Mouse (Mus musculus): Measurements from ENCODE around the gene Rbfox1. TPM values are rescaled to one million over a fixed set of nuclear protein-coding genes. Genes with fewer than 3 reads are reported as not detected.

Rbfox1 gene
- polyA plus RNA-seq, 1 experiment = not detected

DNA sequence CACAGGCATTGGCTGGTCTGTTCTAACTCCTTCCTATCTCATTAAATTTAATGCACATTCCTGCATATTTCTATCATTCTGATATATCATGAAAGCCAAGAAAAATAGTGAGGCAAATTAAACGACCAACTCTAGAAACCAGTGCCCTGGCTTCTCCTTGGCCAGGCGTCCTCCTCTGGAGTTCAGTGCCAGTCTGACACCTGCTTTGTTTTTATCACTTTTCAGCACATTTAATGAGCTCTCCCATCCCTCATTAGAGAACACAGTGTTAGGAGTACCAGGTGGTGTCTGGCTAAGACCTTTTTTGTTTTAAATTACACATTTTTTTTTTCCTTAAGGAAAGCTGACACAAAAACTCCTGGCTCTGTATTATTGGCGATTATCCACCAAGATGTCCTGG is 1489.0 kb downstream of the Rbfox1 start:
- H3K4me1 ChIP-seq (ENCODE audit: control insufficient read depth, insufficient read depth, low read length) = no peaks in the 10 kb centered on the region
- H3K36me3 ChIP-seq (ENCODE audit: control insufficient read depth, insufficient read depth, low read length, poor library complexity, severe bottlenecking) = no peaks in the 10 kb centered on the region
- H3K27ac ChIP-seq (ENCODE audit: insufficient read depth, low read length) = no peak overlapping the region
- no peak for TF ChIP-seq POLR2A (IDR thresholded peaks at IDR 0.05; ENCODE audit: insufficient read depth, low read length)
- H3K27me3 ChIP-seq (ENCODE audit: control insufficient read depth, insufficient read depth, low read length, poor library complexity, severe bottlenecking) = no peaks in the 10 kb centered on the region
- no peaks in the 10 kb centered on the region for H3K9me3 ChIP-seq (replicated peaks; ENCODE audit: control insufficient read depth, insufficient read depth, low read length, poor library complexity, severe bottlenecking)
- H3K4me3 ChIP-seq (ENCODE audit: low read depth, low read length) = no peak overlapping the region
- H3K9ac ChIP-seq (ENCODE audit: low read depth, poor library complexity, severe bottlenecking) = no peak overlapping the region

DNA sequence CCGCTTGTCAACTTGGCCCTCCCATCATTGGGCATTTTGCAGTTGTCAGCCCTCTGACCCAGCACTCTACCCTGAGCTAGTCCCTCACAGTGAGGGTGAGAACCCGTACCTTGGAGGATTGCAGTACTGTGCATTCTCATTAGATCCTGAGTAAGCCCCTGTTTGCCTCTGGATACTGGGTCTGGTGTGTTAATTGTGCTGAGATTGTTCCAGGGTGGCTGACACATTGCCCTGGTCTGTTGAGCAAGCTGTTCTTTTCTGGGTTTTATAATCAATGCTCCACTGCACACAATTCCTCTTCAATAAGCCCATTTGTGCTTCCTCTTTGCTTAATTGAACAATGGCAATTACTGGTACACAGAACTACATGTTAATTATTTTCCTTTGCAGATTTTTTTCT is 1489.5 kb downstream of the Rbfox1 start:
- Histone ChIP-seq H3K4me1 (ENCODE audit: control insufficient read depth, insufficient read depth, low read length) (no peaks in the 10 kb centered on the region), H3K4me3 (ENCODE audit: low read depth, low read length) (no peak overlapping the region)
- TF ChIP-seq EP300 (IDR thresholded peaks at IDR 0.05; ENCODE audit: insufficient read depth, low read depth, low read length) (no peak), CTCF (IDR thresholded peaks at IDR 0.05; ENCODE audit: low read depth, low read length) (no peak), POLR2A (IDR thresholded peaks at IDR 0.05; ENCODE audit: insufficient read depth, low read length) (no peak)

DNA sequence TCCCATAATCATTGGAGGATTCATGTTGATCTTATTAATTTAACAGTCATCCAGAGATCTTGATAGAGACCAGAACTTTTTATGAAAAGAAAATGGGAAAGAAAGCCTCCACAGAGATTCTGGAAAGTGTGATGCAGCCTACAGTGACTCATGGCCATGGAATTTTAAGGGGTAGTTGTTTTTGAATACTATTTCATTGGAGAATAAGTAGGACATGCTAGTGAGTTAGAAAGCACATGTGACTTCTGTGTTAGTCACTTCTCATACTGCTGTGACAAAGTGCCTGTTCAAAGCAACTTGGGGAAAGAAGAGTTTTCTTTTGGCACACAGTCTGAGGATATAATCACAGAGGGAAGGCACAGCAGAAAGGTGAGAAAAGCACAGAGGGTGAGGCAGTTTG is 1510.9 kb downstream of the Rbfox1 start:
- H3K4me1 ChIP-seq (ENCODE audit: control insufficient read depth, insufficient read depth, low read length) = no peaks in the 10 kb centered on the region
- no peaks in the 10 kb centered on the region for H3K9me3 ChIP-seq (replicated peaks; ENCODE audit: control insufficient read depth, insufficient read depth, low read length, poor library complexity, severe bottlenecking)
- no peaks in the 10 kb centered on the region for H3K36me3 ChIP-seq (ENCODE audit: control insufficient read depth, insufficient read depth, low read length, poor library complexity, severe bottlenecking)
- no peaks in the 10 kb centered on the region for H3K27me3 ChIP-seq (ENCODE audit: control insufficient read depth, insufficient read depth, low read length, poor library complexity, severe bottlenecking)
- no peak overlapping the region for H3K27ac ChIP-seq (ENCODE audit: insufficient read depth, low read length)
- TF ChIP-seq CTCF (IDR thresholded peaks at IDR 0.05; ENCODE audit: low read depth, low read length) (no peak), EP300 (IDR thresholded peaks at IDR 0.05; ENCODE audit: insufficient read depth, low read depth, low read length) (no peak), POLR2A (IDR thresholded peaks at IDR 0.05; ENCODE audit: insufficient read depth, low read length) (no peak)
- no peak overlapping the region for H3K9ac ChIP-seq (ENCODE audit: low read depth, poor library complexity, severe bottlenecking)
- no peak overlapping the region for H3K4me3 ChIP-seq (ENCODE audit: low read depth, low read length)

More for the DNA sequence above, 1489.5 kb downstream of the Rbfox1 start:
- Histone ChIP-seq H3K36me3 (ENCODE audit: control insufficient read depth, insufficient read depth, low read length, poor library complexity, severe bottlenecking) (no peaks in the 10 kb centered on the region), H3K27me3 (ENCODE audit: control insufficient read depth, insufficient read depth, low read length, poor library complexity, severe bottlenecking) (no peaks in the 10 kb centered on the region), H3K9ac (ENCODE audit: low read depth, poor library complexity, severe bottlenecking) (no peak overlapping the region), H3K9me3 (replicated peaks; ENCODE audit: control insufficient read depth, insufficient read depth, low read length, poor library complexity, severe bottlenecking) (no peaks in the 10 kb centered on the region), H3K27ac (ENCODE audit: insufficient read depth, low read length) (no peak overlapping the region)

DNA sequence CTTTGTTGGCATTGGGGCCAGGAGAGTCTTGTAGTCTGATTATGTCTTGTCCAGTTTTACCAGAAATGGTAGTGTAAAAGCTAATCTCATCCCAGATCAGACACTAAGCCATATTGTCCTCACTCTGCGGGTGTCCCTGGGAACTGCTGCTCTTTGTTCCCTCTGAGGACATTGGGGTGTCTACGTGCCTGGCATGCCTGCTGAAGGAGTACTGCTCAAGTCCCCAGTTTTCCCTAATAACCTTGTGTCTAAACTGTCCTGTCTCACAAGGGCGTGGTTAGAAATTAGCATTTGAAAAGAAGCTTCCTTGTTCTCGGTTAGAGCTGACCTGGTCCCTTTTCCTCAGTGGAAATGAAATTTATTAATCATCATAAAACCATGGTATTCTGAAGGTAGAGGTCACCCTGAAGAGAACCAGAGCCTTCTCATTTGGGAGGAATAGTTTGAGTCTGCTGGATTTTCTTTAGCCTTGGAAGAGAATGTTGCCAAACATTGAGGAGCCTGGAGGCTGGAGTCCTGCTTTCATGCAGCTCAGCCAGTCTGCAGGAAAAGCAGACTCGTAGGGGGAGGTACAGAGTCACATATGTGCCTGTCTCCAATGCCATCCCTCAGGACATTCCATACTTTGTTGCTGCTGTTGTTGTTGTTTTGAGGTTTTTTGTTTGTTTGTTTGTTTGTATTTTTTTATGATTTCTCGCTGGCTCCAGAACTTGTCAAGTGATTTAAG is 1519.8 kb downstream of the Rbfox1 start:
- Histone ChIP-seq H3K9ac (ENCODE audit: low read depth, poor library complexity, severe bottlenecking) (no peak overlapping the region), H3K4me1 (ENCODE audit: control insufficient read depth, insufficient read depth, low read length) (peaks cover 11% of the 10 kb centered on the region), H3K27ac (ENCODE audit: insufficient read depth, low read length) (peak overlapping the region; percentile 88), H3K9me3 (replicated peaks; ENCODE audit: control insufficient read depth, insufficient read depth, low read length, poor library complexity, severe bottlenecking) (no peaks in the 10 kb centered on the region), H3K36me3 (ENCODE audit: control insufficient read depth, insufficient read depth, low read length, poor library complexity, severe bottlenecking) (no peaks in the 10 kb centered on the region), H3K4me3 (ENCODE audit: low read depth, low read length) (no peak overlapping the region), H3K27me3 (ENCODE audit: control insufficient read depth, insufficient read depth, low read length, poor library complexity, severe bottlenecking) (no peaks in the 10 kb centered on the region)
- TF ChIP-seq CTCF (IDR thresholded peaks at IDR 0.05; ENCODE audit: low read depth, low read length) = no peak
- TF ChIP-seq EP300 (IDR thresholded peaks at IDR 0.05; ENCODE audit: insufficient read depth, low read depth, low read length) = peak; percentile 83

DNA sequence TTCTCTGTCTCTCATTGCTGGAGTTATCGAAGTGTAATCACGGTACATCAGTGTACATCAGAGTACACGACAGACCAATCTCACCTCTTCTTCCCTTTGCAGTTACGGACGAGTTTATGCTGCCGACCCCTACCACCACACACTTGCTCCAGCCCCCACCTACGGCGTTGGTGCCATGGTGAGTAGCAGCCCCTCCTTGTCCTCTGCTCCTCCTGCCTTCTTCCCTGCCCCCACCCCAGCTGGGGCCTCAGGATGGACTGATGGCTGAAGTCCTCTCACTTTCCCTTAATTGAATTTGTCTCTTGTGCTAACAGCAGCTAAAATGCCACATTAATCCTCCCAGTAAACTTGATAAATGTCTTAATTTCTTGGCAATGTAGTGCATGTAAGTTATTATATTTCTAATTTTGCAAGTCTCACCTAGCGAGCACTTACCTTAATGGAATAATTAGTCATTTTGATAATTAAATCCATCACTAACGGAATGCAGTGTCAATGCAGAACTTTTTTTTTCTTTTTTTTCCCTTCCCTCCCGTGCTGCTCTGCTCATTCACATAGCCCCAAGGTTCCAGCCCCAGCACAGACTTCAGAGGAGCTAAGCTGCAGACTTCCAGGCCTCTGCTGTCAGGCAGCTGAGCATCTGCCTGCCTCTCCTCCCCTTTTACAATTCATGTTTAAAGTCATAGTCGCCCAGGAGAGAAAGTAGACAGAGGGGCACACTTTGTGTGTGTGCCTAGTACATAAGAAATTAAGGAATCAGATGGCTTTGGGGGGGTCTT is 1522.9 kb downstream of the Rbfox1 start:
- Histone ChIP-seq H3K4me3 (ENCODE audit: low read depth, low read length) (no peak overlapping the region), H3K9me3 (replicated peaks; ENCODE audit: control insufficient read depth, insufficient read depth, low read length, poor library complexity, severe bottlenecking) (no peaks in the 10 kb centered on the region), H3K4me1 (ENCODE audit: control insufficient read depth, insufficient read depth, low read length) (peaks cover 11% of the 10 kb centered on the region), H3K27me3 (ENCODE audit: control insufficient read depth, insufficient read depth, low read length, poor library complexity, severe bottlenecking) (no peaks in the 10 kb centered on the region), H3K9ac (ENCODE audit: low read depth, poor library complexity, severe bottlenecking) (no peak overlapping the region), H3K36me3 (ENCODE audit: control insufficient read depth, insufficient read depth, low read length, poor library complexity, severe bottlenecking) (no peaks in the 10 kb centered on the region), H3K27ac (ENCODE audit: insufficient read depth, low read length) (no peak overlapping the region)
- no peak for TF ChIP-seq POLR2A (IDR thresholded peaks at IDR 0.05; ENCODE audit: insufficient read depth, low read length)
- no peak for TF ChIP-seq EP300 (IDR thresholded peaks at IDR 0.05; ENCODE audit: insufficient read depth, low read depth, low read length)
- no peak for TF ChIP-seq CTCF (IDR thresholded peaks at IDR 0.05; ENCODE audit: low read depth, low read length)

DNA sequence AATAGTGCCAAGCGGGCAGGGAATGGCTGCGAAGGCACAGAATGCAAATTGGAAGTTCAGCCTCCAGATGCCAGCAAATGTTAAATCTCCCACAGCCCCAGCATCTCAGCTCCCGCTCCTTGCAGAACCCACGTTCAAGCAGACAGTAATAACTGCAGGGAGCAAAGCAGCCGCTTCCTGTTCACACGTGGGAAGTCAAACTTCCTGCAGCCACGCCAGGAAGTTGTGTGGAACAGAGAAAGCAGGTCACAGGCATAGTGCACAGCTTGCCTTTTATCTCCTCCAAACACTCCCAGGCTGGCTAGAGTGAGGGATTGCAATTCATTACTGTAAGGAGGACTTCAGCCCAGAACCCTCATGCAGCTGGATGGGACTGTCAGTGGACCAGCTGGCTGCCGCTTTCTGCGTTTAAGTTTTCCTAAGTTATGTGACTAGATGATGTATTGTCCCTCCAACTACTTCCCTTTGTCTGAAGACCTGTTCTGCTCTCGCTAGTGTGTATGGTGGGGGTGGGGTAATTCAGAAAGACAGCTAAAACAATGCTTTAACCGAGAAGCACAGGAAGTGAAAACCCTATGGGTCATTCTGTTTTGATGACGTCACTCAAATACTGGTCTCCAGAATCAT is 1534.6 kb downstream of the Rbfox1 start:
- Histone ChIP-seq H3K36me3 (ENCODE audit: control insufficient read depth, insufficient read depth, low read length, poor library complexity, severe bottlenecking) (peaks cover 6% of the 10 kb centered on the region), H3K4me1 (ENCODE audit: control insufficient read depth, insufficient read depth, low read length) (peaks cover 7% of the 10 kb centered on the region), H3K27ac (ENCODE audit: insufficient read depth, low read length) (no peak overlapping the region), H3K27me3 (ENCODE audit: control insufficient read depth, insufficient read depth, low read length, poor library complexity, severe bottlenecking) (no peaks in the 10 kb centered on the region), H3K4me3 (ENCODE audit: low read depth, low read length) (no peak overlapping the region), H3K9me3 (replicated peaks; ENCODE audit: control insufficient read depth, insufficient read depth, low read length, poor library complexity, severe bottlenecking) (peaks cover 26% of the 10 kb centered on the region), H3K9ac (ENCODE audit: low read depth, poor library complexity, severe bottlenecking) (no peak overlapping the region)
- no peak for TF ChIP-seq POLR2A (IDR thresholded peaks at IDR 0.05; ENCODE audit: insufficient read depth, low read length)
